Mouse (Mus musculus): ENCODE measurements around the gene Tlx3. TPM values are rescaled to one million over a fixed set of nuclear protein-coding genes. Genes with fewer than 3 reads are reported as not detected.

Tlx3 gene
- total RNA-seq (2015), result not detected in 2 replicates
- not detected in 2 replicates for total RNA-seq (2017)

GRCm38 (mm10) chr11:33203383-33204328, at the start of gene Tlx3:
Tlx3 (minus strand) TSS chr11:33203589.
- no peak for ATAC-seq (ENCODE audit: poor library complexity, severe bottlenecking)

GRCm38 (mm10) chr11:33240295-33240694, 36.9 kb upstream of the Tlx3 start:
- no peak for ATAC-seq (ENCODE audit: poor library complexity, severe bottlenecking)

GRCm38 (mm10) chr11:33234134-33234533, 30.7 kb upstream of the Tlx3 start:
- no peak for ATAC-seq (ENCODE audit: poor library complexity, severe bottlenecking)

- ATAC-seq (ENCODE audit: poor library complexity, severe bottlenecking), result no peak
These were observed 28.7 kb upstream of the Tlx3 start for GRCm38 (mm10) chr11:33232056-33232455.

- ATAC-seq (ENCODE audit: poor library complexity, severe bottlenecking), result no peak
These were observed 24.8 kb upstream of the Tlx3 start for GRCm38 (mm10) chr11:33228186-33228585.

DNA sequence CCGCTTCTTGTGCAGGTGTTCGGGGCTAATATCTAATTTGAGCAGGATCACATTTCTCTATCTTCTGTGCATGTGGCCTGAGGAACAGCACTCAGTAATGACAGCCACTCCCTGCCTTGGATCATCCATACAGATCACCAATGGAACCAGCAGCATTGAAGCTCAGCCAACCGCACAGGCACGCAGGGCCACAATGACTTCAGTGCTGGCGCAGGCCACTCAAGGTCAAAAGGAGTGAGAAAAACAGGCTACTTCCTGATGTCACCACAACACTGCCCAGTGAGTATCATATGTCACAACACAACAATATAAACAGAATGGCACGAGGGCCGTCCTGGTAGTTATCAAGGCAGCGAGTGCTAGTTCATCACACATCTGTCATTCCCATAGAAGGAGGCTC, 23.1 kb upstream of the Tlx3 start:
- ATAC-seq (ENCODE audit: poor library complexity, severe bottlenecking), result no peak

DNA sequence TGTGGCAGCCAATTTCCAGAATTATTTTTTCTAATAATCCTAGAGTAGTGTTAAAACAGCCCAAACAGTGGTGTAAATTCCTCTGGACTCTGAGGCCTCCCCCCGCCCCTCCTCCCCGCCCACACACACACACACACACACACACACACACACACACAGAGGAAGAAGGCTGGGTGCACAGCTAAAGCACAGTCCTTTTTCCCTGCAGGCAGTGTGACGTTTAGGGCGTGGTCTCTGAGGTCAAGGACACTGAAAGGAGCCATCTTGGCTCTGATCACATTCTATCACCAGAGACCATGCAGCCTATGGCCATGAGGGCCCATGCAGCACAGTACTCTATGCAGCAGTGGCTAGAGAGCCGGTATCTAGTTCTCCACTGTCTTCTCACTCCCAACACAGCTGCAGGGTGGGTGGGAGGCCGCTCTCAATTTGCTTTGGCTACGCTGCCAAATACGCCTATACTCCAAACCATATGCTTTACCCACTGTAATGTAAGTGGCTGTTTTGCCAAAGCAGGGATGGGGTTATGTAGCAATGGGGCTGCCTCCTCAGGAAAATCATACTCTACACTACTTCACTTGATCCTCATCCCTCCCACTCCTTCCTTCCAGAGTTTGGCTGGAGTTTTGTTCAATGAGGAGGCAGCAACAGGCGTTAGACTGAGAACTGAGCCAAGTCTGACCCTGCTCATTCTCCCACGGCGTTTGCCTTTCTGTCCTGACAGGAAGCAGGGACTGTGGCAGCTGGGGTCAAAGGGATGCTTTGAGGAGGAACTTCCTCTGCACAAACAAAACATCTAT, 18.4 kb upstream of the Tlx3 start:
- no peak for ATAC-seq (ENCODE audit: poor library complexity, severe bottlenecking)

GRCm38 (mm10) chr11:33220763-33221162, 17.4 kb upstream of the Tlx3 start:
- no peak for ATAC-seq (ENCODE audit: poor library complexity, severe bottlenecking)

GRCm38 (mm10) chr11:33217384-33218079, 14.1 kb upstream of the Tlx3 start:
- ATAC-seq (ENCODE audit: poor library complexity, severe bottlenecking), result no peak

DNA sequence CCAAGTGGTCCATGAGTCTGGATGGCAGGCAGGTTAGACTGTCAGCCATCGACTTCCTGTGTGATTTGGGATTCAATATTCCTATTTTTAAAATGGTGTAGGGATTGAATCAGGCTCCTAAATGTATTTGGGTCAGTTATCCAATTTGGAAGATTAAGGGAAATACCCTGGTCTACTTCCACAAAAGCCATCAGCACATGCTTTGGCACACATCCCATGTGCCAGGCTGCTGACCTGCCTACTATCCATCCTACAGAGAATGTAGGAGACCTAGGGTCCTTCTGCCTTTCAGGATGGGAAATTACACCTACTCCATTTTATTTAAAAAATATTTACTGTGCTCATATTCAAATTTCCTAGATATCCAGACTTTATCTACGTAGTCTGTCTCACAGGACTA, 4.0 kb upstream of the Tlx3 start:
- no peak for ATAC-seq (ENCODE audit: poor library complexity, severe bottlenecking)

DNA sequence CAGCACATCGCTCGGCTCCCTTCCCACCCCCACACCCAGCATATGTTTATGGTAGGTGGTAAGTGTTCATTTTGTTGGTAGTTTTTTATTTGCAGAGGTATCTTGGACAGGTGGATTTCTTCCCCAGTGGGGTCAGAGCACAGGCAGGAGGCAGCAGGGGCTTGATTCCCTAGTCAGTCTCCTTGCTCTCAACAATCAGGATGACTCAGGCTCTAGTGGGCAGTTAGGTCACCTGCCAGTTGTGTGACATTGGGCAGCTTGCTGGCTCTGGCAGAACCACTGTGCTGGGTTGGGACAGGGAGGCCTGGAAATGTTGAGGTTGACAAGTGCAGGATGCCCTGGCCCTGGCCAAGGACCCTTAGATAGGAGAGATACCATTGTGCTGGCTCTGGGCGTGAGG, 1.6 kb upstream of the Tlx3 start:
- no peak for ATAC-seq (ENCODE audit: poor library complexity, severe bottlenecking)

GRCm38 (mm10) chr11:33204329-33204705, 928 bp upstream of the Tlx3 start:
- no peak for ATAC-seq (ENCODE audit: poor library complexity, severe bottlenecking)

GRCm38 (mm10) chr11:33202972-33203371, 417 bp downstream of the Tlx3 start:
- no peak for ATAC-seq (ENCODE audit: poor library complexity, severe bottlenecking)

DNA sequence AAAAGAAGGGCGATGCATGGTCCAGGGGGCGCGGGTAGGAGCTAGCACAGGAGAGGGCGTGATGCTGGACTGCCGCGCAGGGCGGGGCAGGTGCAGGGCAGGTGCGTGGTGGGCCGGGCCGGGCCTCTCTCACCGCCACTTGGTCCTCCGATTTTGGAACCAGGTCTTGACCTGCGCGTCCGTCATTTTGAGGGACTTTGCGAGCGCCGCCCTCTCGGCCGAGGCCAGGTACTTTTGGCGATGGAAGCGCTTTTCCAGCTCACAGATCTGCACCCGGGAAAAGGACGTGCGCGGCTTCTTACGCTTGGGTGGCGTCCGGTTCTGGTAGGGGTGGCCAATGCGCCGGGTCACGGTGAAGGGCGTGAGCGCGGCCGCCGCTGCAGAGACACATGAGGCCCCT, 1.1 kb downstream of the Tlx3 start:
- ATAC-seq (ENCODE audit: poor library complexity, severe bottlenecking), result no peak

DNA sequence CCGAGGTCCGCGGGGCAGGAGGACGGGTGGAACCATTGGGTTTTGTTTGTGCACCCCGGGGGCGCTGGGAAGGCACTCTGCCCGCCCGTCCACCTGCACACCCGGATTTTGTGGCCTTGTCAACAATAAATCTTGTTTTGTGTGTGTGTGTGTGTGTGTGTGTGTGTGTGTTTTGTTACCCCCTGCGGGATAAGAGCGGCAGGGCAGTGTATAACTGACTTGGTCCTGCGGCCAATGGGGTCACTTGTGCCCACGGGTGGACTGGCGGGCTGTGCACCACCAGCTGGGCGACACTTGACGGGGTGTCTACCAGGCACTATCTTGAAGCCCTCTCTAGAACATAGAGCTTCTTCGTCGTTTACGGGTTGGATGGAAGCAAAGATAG, 1.8 kb downstream of the Tlx3 start:
- no peak for ATAC-seq (ENCODE audit: poor library complexity, severe bottlenecking)

GRCm38 (mm10) chr11:33200764-33201625, 2.4 kb downstream of the Tlx3 start:
- no peak for ATAC-seq (ENCODE audit: poor library complexity, severe bottlenecking)

GRCm38 (mm10) chr11:33199906-33200763, 3.3 kb downstream of the Tlx3 start:
- ATAC-seq (ENCODE audit: poor library complexity, severe bottlenecking), result no peak

GRCm38 (mm10) chr11:33199117-33199514, 4.3 kb downstream of the Tlx3 start:
- no peak for ATAC-seq (ENCODE audit: poor library complexity, severe bottlenecking)

DNA sequence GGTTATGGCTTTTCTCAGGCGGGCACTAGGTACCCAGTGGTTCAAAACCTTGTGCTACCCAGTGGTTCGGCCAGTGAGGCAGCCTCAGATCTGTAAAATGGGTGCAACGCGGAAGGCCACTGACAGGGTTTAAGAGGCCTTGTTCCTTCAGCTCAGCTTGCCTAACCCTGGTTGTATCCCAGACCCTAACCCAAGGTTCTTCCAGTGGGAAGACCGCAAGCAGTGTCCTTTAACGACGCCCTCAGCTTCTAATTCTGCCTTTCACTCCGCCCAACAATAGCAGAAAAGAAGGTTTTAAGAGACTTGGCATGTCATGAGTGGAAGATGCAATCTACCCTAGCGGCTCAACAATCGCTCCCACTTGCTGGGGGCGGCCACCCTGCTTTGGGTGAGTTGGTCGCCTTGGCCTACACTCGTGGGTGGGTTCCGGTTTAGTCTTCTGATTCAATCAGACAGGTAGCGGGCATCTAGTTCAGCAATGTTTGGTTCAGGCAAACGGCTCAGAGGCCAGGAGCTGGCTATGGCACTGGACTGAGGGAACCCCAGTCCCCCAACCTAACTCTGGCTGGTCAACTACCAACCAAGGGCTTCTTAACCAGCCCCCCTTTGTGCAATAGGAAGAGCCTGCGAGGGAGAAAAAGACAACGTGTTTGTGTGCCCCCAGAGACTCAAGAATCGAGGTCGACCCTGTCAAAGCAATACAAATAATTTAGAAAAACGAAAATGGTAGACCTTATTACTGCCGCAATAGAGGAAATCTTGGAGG, 4.9 kb downstream of the Tlx3 start:
- no peak for ATAC-seq (ENCODE audit: poor library complexity, severe bottlenecking)

Measured in megakaryocyte, adult 5-6 weeks (primary cell).